Mouse (Mus musculus) limb, embryonic 15.5 days (tissue): Measurements from ENCODE around the gene Rpl7l1. TPM values are rescaled to one million over a fixed set of nuclear protein-coding genes. Genes with fewer than 3 reads are reported as not detected.
"Not testable (repeated sequence)": the region's sequence is repeated elsewhere in the genome, so short reads cannot be mapped to it uniquely, and the experiment has no call there.

ENCODE experiments used
- ATAC-seq: fragments of 200-750 bp; cut with Nextera tagmentation; 2 replicates; pipeline ENCODE4 v1.8.0; 2017; ENCODE audit warnings: low read depth, moderate TSS enrichment; ENCODE audit not compliant: insufficient number of reproducible peaks, low FRiP score, low TSS enrichment
- H3K27ac ChIP-seq: fragments of 300-500 bp; sonication (generic); 2 replicates; pipeline ENCODE4 v1.5.1; 2015; ENCODE audit warnings: moderate library complexity, mild to moderate bottlenecking, inconsistent platforms
- H3K27me3 ChIP-seq: fragments of 300-500 bp; sonication (generic); 2 replicates; pipeline ENCODE4 v1.6.1; 2015; ENCODE audit warnings: inconsistent platforms
- H3K36me3 ChIP-seq: fragments of 300-500 bp; sonication (generic); 2 replicates; pipeline ENCODE4 v1.6.1; 2015; ENCODE audit warnings: inconsistent platforms
- H3K4me1 ChIP-seq: fragments of 300-500 bp; sonication (generic); 2 replicates; pipeline ENCODE4 v1.6.1; 2015; ENCODE audit warnings: inconsistent platforms
- H3K4me2 ChIP-seq: fragments of 300-500 bp; sonication (generic); 2 replicates; pipeline ENCODE4 v1.6.1; 2015; ENCODE audit warnings: mild to moderate bottlenecking, inconsistent platforms
- H3K4me3 ChIP-seq: fragments of 300-500 bp; sonication (generic); 2 replicates; pipeline ENCODE4 v1.5.1; 2015; ENCODE audit warnings: mild to moderate bottlenecking, inconsistent platforms
- H3K9ac ChIP-seq: fragments of 300-500 bp; sonication (generic); 2 replicates; pipeline ENCODE4 v1.6.1; 2015; ENCODE audit warnings: inconsistent platforms
- H3K9me3 ChIP-seq: fragments of 300-500 bp; sonication (generic); 2 replicates; pipeline ENCODE4 v1.6.1; 2016; ENCODE audit warnings: inconsistent platforms
- whole genome bisulfite sequencing: fragments of 180-500 bp; shearing (Covaris S2); methylation state at CpG from one replicate; pipeline ENCODE4 v1.1.7; 2015; 5-methylcytosine and 5-hydroxymethylcytosine counted together
- polyA plus RNA-seq: library from polyadenylated mRNA; unstranded; fragments of >200 nt; fragmentation: Nextera tagmentation; extraction: Ambion mirVana; gene quantifications from 2 replicates; pipeline ENCODE4 v1.2.1, GENCODE M21; 2015

The Rpl7l1 gene
- polyA plus RNA-seq, 1 experiment from 2014 or later, result 151 TPM

GRCm38 (mm10) chr17:46775070-46775469 is 7.4 kb downstream of the Rpl7l1 start:
- H3K36me3 ChIP-seq, result peaks cover 59% of the 10 kb centered on the region
- no peak overlapping the region for H3K9ac ChIP-seq
- H3K27ac ChIP-seq, result no peak overlapping the region
- peaks cover 14% of the 10 kb centered on the region for H3K4me1 ChIP-seq
- H3K4me3 ChIP-seq, result no peak overlapping the region
- H3K9me3 ChIP-seq, result no peaks in the 10 kb centered on the region
- no peaks in the 10 kb centered on the region for H3K27me3 ChIP-seq
- 92% methylated on average over 9 of the region's 9 CpGs for WGBS
- no peak overlapping the region for H3K4me2 ChIP-seq
- ATAC-seq, result no peak

GRCm38 (mm10) chr17:46774131-46774472 is 8.4 kb downstream of the Rpl7l1 start:
- no peak overlapping the region for H3K9ac ChIP-seq
- H3K4me3 ChIP-seq, result peak overlapping the region; percentile 86; the same call in 1 of the 2 replicates
- no peaks in the 10 kb centered on the region for H3K9me3 ChIP-seq
- H3K27me3 ChIP-seq, result no peaks in the 10 kb centered on the region
- H3K4me2 ChIP-seq, result peak overlapping the region; percentile 56; the same call in 1 of the 2 replicates
- ATAC-seq, result no peak
- no peak overlapping the region for H3K27ac ChIP-seq
- WGBS, result 30% methylated on average over 2 of the region's 2 CpGs
- H3K4me1 ChIP-seq, result peaks cover 14% of the 10 kb centered on the region
- peaks cover 51% of the 10 kb centered on the region for H3K36me3 ChIP-seq

- 7% methylated on average over 19 of the region's 20 CpGs for WGBS
- peak overlapping the region; percentile 93 for H3K27ac ChIP-seq
Measured at GRCm38 (mm10) chr17:46773278-46774130, 9.0 kb downstream of the Rpl7l1 start.

GRCm38 (mm10) chr17:46772404-46773277 is 9.8 kb downstream of the Rpl7l1 start, which contains the start of gene 2310039H08Rik:
Gene 2310039H08Rik (plus strand): TSS chr17:46772635.
- peak; percentile 89 for ATAC-seq
- H3K9ac ChIP-seq, result peak within 1 kb of the TSS; percentile 88
- no peaks in the 10 kb centered on the region for H3K9me3 ChIP-seq
- peak within 1 kb of the TSS; percentile 86 for H3K4me3 ChIP-seq
- no peaks in the 10 kb centered on the region for H3K27me3 ChIP-seq
- peak within 1 kb of the TSS; percentile 93 for H3K27ac ChIP-seq
- H3K36me3 ChIP-seq, result peaks cover 36% of the 10 kb centered on the region
- WGBS, result under 1% methylated on average over 50 of the region's 50 CpGs
- H3K4me1 ChIP-seq, result peaks cover 14% of the 10 kb centered on the region
- peak within 1 kb of the TSS; percentile 56 for H3K4me2 ChIP-seq

More at GRCm38 (mm10) chr17:46773278-46774130, 9.0 kb downstream of the Rpl7l1 start:
- peaks cover 45% of the 10 kb centered on the region for H3K36me3 ChIP-seq
- no peaks in the 10 kb centered on the region for H3K9me3 ChIP-seq
- H3K9ac ChIP-seq, result peak overlapping the region; percentile 88
- ATAC-seq, result no peak
- no peaks in the 10 kb centered on the region for H3K27me3 ChIP-seq
- peaks cover 14% of the 10 kb centered on the region for H3K4me1 ChIP-seq
- H3K4me3 ChIP-seq, result peak overlapping the region; percentile 86
- peak overlapping the region; percentile 56 for H3K4me2 ChIP-seq

- Histone ChIP-seq H3K27ac (peak overlapping the region; percentile 93), H3K36me3 (peaks cover 30% of the 10 kb centered on the region), H3K9me3 (no peaks in the 10 kb centered on the region), H3K27me3 (no peaks in the 10 kb centered on the region), H3K4me3 (peak overlapping the region; percentile 86), H3K4me1 (peaks cover 14% of the 10 kb centered on the region), H3K4me2 (peak overlapping the region; percentile 56), H3K9ac (0 out of 2 replicates have a peak overlapping the region, but pooled peaks have one; percentile 88)
- WGBS, result 7% methylated on average over 5 of the region's 5 CpGs
- ATAC-seq, result no peak
Measured at GRCm38 (mm10) chr17:46772038-46772403, 10.5 kb downstream of the Rpl7l1 start.

DNA sequence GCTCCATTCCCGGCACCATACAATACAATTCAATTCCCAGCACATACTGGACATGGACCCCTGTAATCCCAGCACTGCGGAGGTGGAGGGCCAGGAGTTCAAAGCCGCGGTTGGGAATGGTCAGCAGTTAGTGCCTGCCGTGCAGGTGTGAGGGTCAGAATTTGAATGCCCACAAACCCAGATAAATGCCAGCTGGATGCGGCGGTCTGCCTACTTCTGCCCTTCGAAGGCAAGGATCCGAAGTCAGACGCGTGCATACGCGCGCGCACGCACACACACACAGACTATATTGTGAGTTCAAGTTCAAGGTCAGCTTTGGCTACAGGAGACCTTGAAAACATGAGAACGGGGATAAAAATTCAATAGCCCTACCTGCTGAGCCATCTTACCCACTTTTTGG is 10.9 kb downstream of the Rpl7l1 start:
- WGBS, result 65% methylated on average over 17 of the region's 17 CpGs

DNA sequence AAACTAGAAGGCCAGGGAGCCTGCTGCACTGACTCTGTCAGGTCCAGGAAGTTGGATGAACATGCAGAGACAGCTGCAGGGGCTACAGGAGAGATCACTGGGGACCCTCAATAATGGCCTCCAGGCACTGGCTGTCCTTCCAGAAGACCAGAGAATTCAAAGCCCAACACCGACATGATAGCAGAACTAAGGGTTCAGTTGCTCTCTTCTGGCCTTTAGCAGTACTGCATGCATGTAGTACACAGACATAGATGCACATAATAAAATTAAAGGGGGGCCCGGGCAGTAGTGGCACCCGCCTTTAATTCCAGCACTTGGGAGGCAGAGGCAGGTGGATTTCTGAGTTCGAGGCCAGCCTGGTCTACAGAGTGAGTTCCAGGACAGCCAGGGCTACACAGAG is 11.4 kb downstream of the Rpl7l1 start:
- WGBS, result 82% methylated on average over 4 of the region's 4 CpGs
- no peak overlapping the region for H3K27ac ChIP-seq
- no peak overlapping the region for H3K4me3 ChIP-seq
- H3K4me2 ChIP-seq, result no peak overlapping the region
- H3K9ac ChIP-seq, result no peak overlapping the region
- H3K27me3 ChIP-seq, result no peaks in the 10 kb centered on the region
- H3K4me1 ChIP-seq, result peaks cover 14% of the 10 kb centered on the region
- H3K9me3 ChIP-seq, result no peaks in the 10 kb centered on the region
- H3K36me3 ChIP-seq, result peaks cover 21% of the 10 kb centered on the region
- no peak for ATAC-seq

More for the DNA sequence above, 10.9 kb downstream of the Rpl7l1 start:
- ATAC-seq, result no peak
- H3K36me3 ChIP-seq, result peaks cover 27% of the 10 kb centered on the region
- no peaks in the 10 kb centered on the region for H3K27me3 ChIP-seq
- no peaks in the 10 kb centered on the region for H3K9me3 ChIP-seq
- H3K4me3 ChIP-seq, result peak overlapping the region; percentile 86
- peak overlapping the region; percentile 56 for H3K4me2 ChIP-seq
- peak overlapping the region; percentile 93 for H3K27ac ChIP-seq
- no peak overlapping the region for H3K9ac ChIP-seq
- peaks cover 14% of the 10 kb centered on the region for H3K4me1 ChIP-seq

DNA sequence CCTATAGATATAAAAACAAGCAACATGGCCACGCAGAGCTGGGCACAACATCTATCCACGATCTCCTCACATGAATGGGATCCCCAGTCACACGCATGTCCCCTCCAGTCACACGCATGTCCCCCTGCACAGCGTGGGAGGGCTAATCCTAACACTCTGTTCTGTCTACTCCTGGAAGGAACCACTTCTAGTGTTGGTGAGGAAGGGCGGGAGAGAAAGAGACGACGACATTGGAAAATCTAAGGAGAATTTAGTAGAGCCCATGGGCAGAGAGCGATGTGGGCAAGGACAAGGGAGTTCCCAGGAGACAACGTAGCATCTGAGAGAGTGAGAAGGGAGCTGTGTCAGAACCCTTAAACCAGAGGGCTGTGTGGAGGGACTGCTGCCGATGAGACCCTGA is 11.9 kb downstream of the Rpl7l1 start:
- 91% methylated on average over 11 of the region's 11 CpGs for WGBS
- Histone ChIP-seq H3K4me3 (no peak overlapping the region), H3K4me1 (peaks cover 14% of the 10 kb centered on the region), H3K4me2 (no peak overlapping the region), H3K9ac (no peak overlapping the region), H3K36me3 (peaks cover 16% of the 10 kb centered on the region), H3K27me3 (no peaks in the 10 kb centered on the region), H3K27ac (no peak overlapping the region), H3K9me3 (no peaks in the 10 kb centered on the region)
- no peak for ATAC-seq

- H3K4me1 ChIP-seq, result peaks cover 7% of the 10 kb centered on the region
- H3K9ac ChIP-seq, result no peak overlapping the region
- H3K4me3 ChIP-seq, result no peak overlapping the region
- H3K27me3 ChIP-seq, result no peaks in the 10 kb centered on the region
- ATAC-seq, result no peak
- H3K27ac ChIP-seq, result no peak overlapping the region
- no peak overlapping the region for H3K4me2 ChIP-seq
- WGBS, result 31% methylated on average over 8 of the region's 8 CpGs
- no peaks in the 10 kb centered on the region for H3K36me3 ChIP-seq
- no peaks in the 10 kb centered on the region for H3K9me3 ChIP-seq
Measured at GRCm38 (mm10) chr17:46767868-46768267, 14.6 kb downstream of the Rpl7l1 start.

DNA sequence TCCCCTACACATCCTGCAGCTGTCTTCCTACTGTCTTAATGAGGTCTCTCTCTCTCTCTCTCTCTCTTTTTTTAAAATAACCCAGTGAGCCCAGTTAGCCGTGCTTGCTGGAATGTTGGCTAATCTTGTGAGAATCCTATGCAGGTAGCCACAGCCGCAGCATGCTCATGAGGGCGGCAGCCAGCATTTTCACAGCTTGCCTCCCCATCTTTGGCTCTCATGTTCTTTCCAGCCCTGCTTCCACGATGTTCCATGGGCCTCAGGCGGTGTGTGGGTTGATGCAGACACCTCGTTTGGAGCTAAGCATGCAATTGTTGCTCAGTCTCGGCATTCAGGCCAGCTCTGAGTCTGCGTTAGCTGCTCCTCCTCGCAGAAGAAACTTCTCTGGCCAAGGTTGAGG is 17.6 kb downstream of the Rpl7l1 start:
- not testable (repeated sequence) for H3K4me1 ChIP-seq, H3K27ac ChIP-seq
- 62% methylated on average over 9 of the region's 9 CpGs for WGBS

GRCm38 (mm10) chr17:46763544-46763943 is 18.9 kb downstream of the Rpl7l1 start, which contains the start of gene Ptcra:
Gene Ptcra (minus strand): TSS chr17:46763712.
- WGBS, result 50% methylated on average over 2 of the region's 2 CpGs
- H3K36me3 ChIP-seq, result no peaks in the 10 kb centered on the region
- ATAC-seq, result no peak
- H3K9me3 ChIP-seq, result no peaks in the 10 kb centered on the region
- no peak within 1 kb of the TSS for H3K27ac ChIP-seq
- H3K4me3 ChIP-seq, result no peak within 1 kb of the TSS
- H3K4me1 ChIP-seq, result no peaks in the 10 kb centered on the region
- no peak within 1 kb of the TSS for H3K4me2 ChIP-seq
- H3K9ac ChIP-seq, result no peak within 1 kb of the TSS
- no peaks in the 10 kb centered on the region for H3K27me3 ChIP-seq

More for the DNA sequence above, 17.6 kb downstream of the Rpl7l1 start:
- not testable (repeated sequence) for H3K9me3 ChIP-seq, H3K4me2 ChIP-seq, ATAC-seq, H3K9ac ChIP-seq, H3K36me3 ChIP-seq, H3K4me3 ChIP-seq, H3K27me3 ChIP-seq
